Mouse (Mus musculus) stomach, postnatal 0 days (tissue): Measurements from ENCODE around the gene 1110059G10Rik. TPM values are rescaled to one million over a fixed set of nuclear protein-coding genes. Genes with fewer than 3 reads are reported as not detected.
A peak's percentile ranks its signal among the peaks of the same experiment; 100 is the strongest.

Experiments
- ATAC-seq: fragments of 200-750 bp; cut with Nextera tagmentation; 2 replicates; pipeline ENCODE4 v1.8.0; 2017; ENCODE audit not compliant: low FRiP score, low TSS enrichment
- DNase-seq: peaks from one replicate; pipeline ENCODE4 v3.0.0-alpha.2; 2016; ENCODE audit warnings: low spot score
- H3K27ac ChIP-seq: fragments of 300-500 bp; sonication (generic); replicated peaks from 2 replicates; pipeline ENCODE4 v1.5.1; 2014; ENCODE audit warnings: mild to moderate bottlenecking, control low read depth
- H3K27me3 ChIP-seq: fragments of 300-500 bp; sonication (generic); 2 replicates; pipeline ENCODE4 v1.6.1; 2014; ENCODE audit warnings: low read length; ENCODE audit not compliant: control insufficient read depth, insufficient read depth
- H3K36me3 ChIP-seq: fragments of 300-500 bp; sonication (generic); 2 replicates; pipeline ENCODE4 v1.6.1; 2014; ENCODE audit warnings: low read length, mixed read lengths; ENCODE audit not compliant: control insufficient read depth, insufficient read depth
- H3K4me1 ChIP-seq: fragments of 300-500 bp; sonication (generic); replicated peaks from 2 replicates; pipeline ENCODE4 v1.6.1; 2014; ENCODE audit warnings: antibody characterized with exemption; ENCODE audit not compliant: control insufficient read depth, insufficient read depth
- H3K4me2 ChIP-seq: fragments of 300-500 bp; sonication (generic); replicated peaks from 2 replicates; pipeline ENCODE4 v1.6.1; 2014; ENCODE audit warnings: low read depth, mild to moderate bottlenecking, control low read depth, moderate library complexity
- H3K4me3 ChIP-seq: fragments of 300-500 bp; sonication (generic); 2 replicates; pipeline ENCODE4 v1.5.1; 2014; ENCODE audit warnings: low read depth, low read length, control low read depth
- H3K9ac ChIP-seq: fragments of 300-500 bp; sonication (generic); 2 replicates; pipeline ENCODE4 v1.6.1; 2014; ENCODE audit warnings: mild to moderate bottlenecking, low read length, control low read depth, mixed read lengths
- H3K9me3 ChIP-seq: fragments of 300-500 bp; sonication (generic); 2 replicates; pipeline ENCODE4 v1.6.1; 2016; ENCODE audit warnings: low read length; ENCODE audit not compliant: control insufficient read depth
- CTCF ChIP-seq: IDR thresholded peaks from 2 replicates; pipeline ENCODE4 v1.5.1; 2016; ENCODE audit warnings: antibody characterized with exemption, low read depth, mild to moderate bottlenecking, moderate library complexity
- EP300 ChIP-seq: optimal IDR thresholded peaks from 2 replicates; pipeline ENCODE3; 2016; ENCODE audit warnings: antibody characterized with exemption
- WGBS: fragments of 180-500 bp; shearing (Covaris S2); extraction: QIAGEN DNeasy Blood & Tissue Kit; methylation state at CpG from one replicate; pipeline ENCODE4 v1.1.7; 2014; 5-methylcytosine and 5-hydroxymethylcytosine counted together
- polyA plus RNA-seq: library from polyadenylated mRNA; unstranded; fragments of >200 nt; fragmentation: Nextera tagmentation; extraction: Ambion mirVana; gene quantifications from 2 replicates; pipeline ENCODE4 v1.2.1, GENCODE M21; 2015

Gene 1110059G10Rik
- polyA plus RNA-seq, 1 experiment from 2014 or later, result 31.0 TPM

- ATAC-seq (no peak), DNase-seq (no peak)
- WGBS, result 24% methylated on average over 3 of the region's 3 CpGs
These were observed 28.4 kb downstream of the 1110059G10Rik start for GRCm38 (mm10) chr9:122922436-122922835.

GRCm38 (mm10) chr9:122902717-122903535 is 47.9 kb downstream of the 1110059G10Rik start:
- peak overlapping the region; percentile 65 for H3K9ac ChIP-seq
- peak overlapping the region; percentile 54 for H3K4me3 ChIP-seq
- H3K9me3 ChIP-seq, result no peaks in the 10 kb centered on the region
- 15% methylated on average over 32 of the region's 32 CpGs for WGBS
- peak; percentile 95 for ATAC-seq
- no peak for TF ChIP-seq EP300
- no peak for TF ChIP-seq CTCF
- no peaks in the 10 kb centered on the region for H3K36me3 ChIP-seq
- H3K4me2 ChIP-seq, result peak overlapping the region; percentile 70
- H3K27me3 ChIP-seq, result no peaks in the 10 kb centered on the region
- 0 out of 2 replicates have a peak overlapping the region, but pooled peaks have one; percentile 8 for H3K27ac ChIP-seq
- no peaks in the 10 kb centered on the region for H3K4me1 ChIP-seq
- DNase-seq, result peak; percentile 74

More at GRCm38 (mm10) chr9:122922436-122922835, 28.4 kb downstream of the 1110059G10Rik start:
- Histone ChIP-seq H3K27me3 (no peaks in the 10 kb centered on the region), H3K9ac (no peak overlapping the region), H3K4me2 (peak overlapping the region; percentile 74), H3K4me1 (no peaks in the 10 kb centered on the region), H3K27ac (no peak overlapping the region), H3K36me3 (peaks cover 6% of the 10 kb centered on the region; the same call in 1 of the 2 replicates), H3K4me3 (peak overlapping the region; percentile 72; the same call in 1 of the 2 replicates), H3K9me3 (no peaks in the 10 kb centered on the region)
- TF ChIP-seq CTCF, result no peak
- TF ChIP-seq EP300, result no peak

GRCm38 (mm10) chr9:122901047-122901446 is 49.8 kb downstream of the 1110059G10Rik start:
- Histone ChIP-seq H3K9me3 (no peaks in the 10 kb centered on the region), H3K27me3 (no peaks in the 10 kb centered on the region), H3K9ac (no peak overlapping the region), H3K36me3 (no peaks in the 10 kb centered on the region), H3K4me1 (no peaks in the 10 kb centered on the region), H3K4me3 (no peak overlapping the region), H3K4me2 (no peak overlapping the region), H3K27ac (no peak overlapping the region)
- DNase-seq (no peak), ATAC-seq (no peak)
- TF ChIP-seq EP300, result no peak
- no peak for TF ChIP-seq CTCF
- 91% methylated on average over 2 of the region's 2 CpGs for WGBS

Other genes starting within 250 kb of the 1110059G10Rik start
- gene Topaz1, start 203.7 kb downstream of the 1110059G10Rik start, polyA plus RNA-seq, result not detected in 2 replicates
- gene Tcaim, start 145.5 kb downstream of the 1110059G10Rik start, polyA plus RNA-seq, result 2.8 and 3.1 TPM in 2 replicates
- gene Gm35549, start 107.0 kb downstream of the 1110059G10Rik start, polyA plus RNA-seq, result 0.32 TPM in 1 of 2 replicates, not detected in the other
- 17.0 and 19.2 TPM in 2 replicates for gene Zfp445, start 85.0 kb downstream of the 1110059G10Rik start, polyA plus RNA-seq
- gene Zkscan7, start 65.3 kb downstream of the 1110059G10Rik start, polyA plus RNA-seq, result 2.0 and 2.6 TPM in 2 replicates
- 5.2 and 5.4 TPM in 2 replicates for gene Zfp105, start 27.9 kb downstream of the 1110059G10Rik start, polyA plus RNA-seq
- gene Kif15, start within 50 bp of the 1110059G10Rik start, polyA plus RNA-seq, result 7.3 and 9.3 TPM in 2 replicates
- gene Tmem42, start 70.3 kb upstream of the 1110059G10Rik start, polyA plus RNA-seq, result 28.3 and 30.1 TPM in 2 replicates
- 0.44 and 0.52 TPM in 2 replicates for gene Tgm4, start 83.7 kb upstream of the 1110059G10Rik start, polyA plus RNA-seq
- gene Zdhhc3, start 162.2 kb upstream of the 1110059G10Rik start, polyA plus RNA-seq, result 64.7 and 65.7 TPM in 2 replicates
- 73.1 and 73.5 TPM in 2 replicates for gene Exosc7, start 162.2 kb upstream of the 1110059G10Rik start, polyA plus RNA-seq
- gene Clec3b, start 199.9 kb upstream of the 1110059G10Rik start, polyA plus RNA-seq, result 13.9 and 17.1 TPM in 2 replicates